Mouse (Mus musculus): ENCODE measurements at regions not wholly inside any gene's neighbourhood (a gene's known extent, or its start where the extent isn't known, plus 50 kb on each side); places are given as distances from the start of the nearest gene placed in this dataset.

- Histone ChIP-seq H3K9ac (no peak overlapping the region), H3K4me2 (replicated peaks) (no peak overlapping the region), H3K4me3 (no peak overlapping the region), H3K27me3 (peaks cover 8% of the 10 kb centered on the region; the same call in 1 of the 2 replicates), H3K4me1 (no peaks in the 10 kb centered on the region), H3K27ac (no peak overlapping the region), H3K36me3 (no peaks in the 10 kb centered on the region), H3K9me3 (0 out of 2 replicates have a peak, but pooled peaks cover 3% of the 10 kb centered on the region)
- WGBS: 51% methylated on average over 6 of the region's 6 CpGs
- no peak for ATAC-seq (ENCODE audit: low FRiP score, low read depth)
Observed at GRCm38 (mm10) chrX:11957011-11957410, 203.1 kb downstream of the Bcor start.

DNA sequence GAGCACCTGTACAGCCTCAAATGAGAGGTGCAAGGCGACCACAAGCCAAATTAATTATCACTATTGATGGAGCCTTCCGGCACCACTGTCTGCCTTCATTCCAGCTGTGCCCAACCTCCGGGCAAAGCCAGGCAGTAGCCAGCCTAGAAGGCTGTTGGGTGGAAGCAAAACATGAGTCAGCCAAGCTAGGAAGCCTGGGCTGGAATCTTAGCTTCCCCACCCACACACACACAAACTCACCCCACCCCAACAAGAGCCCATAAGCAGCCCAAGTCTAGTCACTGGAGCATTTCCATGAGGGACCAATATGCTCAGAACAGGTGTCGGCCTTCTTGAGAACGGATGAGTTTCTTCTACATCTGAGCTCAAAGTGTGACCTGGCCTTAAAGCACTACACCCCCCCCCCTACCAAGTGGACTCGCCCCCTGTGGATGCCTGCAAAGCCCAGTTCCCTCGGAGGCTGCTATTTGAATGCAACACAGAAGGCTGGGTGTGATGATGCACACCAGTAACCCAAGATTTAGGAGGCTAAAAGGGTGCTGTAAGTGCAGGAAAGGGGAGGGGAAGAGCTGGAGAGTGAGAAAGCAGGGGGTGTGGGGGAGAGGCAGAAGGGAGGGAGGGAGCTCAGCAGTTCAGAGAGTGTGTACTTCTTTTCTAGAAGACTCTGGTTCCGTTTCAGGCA is 200.1 kb downstream of the Bcor start:
- peaks cover 11% of the 10 kb centered on the region; the same call in 1 of the 2 replicates for H3K27me3 ChIP-seq
- no peak overlapping the region for H3K9ac ChIP-seq
- H3K36me3 ChIP-seq: no peaks in the 10 kb centered on the region
- H3K9me3 ChIP-seq: no peaks in the 10 kb centered on the region
- H3K4me2 ChIP-seq (replicated peaks): no peak overlapping the region
- no peaks in the 10 kb centered on the region for H3K4me1 ChIP-seq
- ATAC-seq (ENCODE audit: low FRiP score, low read depth): no peak
- H3K4me3 ChIP-seq: no peak overlapping the region
- 72% methylated on average over 8 of the region's 8 CpGs for WGBS
- no peak overlapping the region for H3K27ac ChIP-seq

DNA sequence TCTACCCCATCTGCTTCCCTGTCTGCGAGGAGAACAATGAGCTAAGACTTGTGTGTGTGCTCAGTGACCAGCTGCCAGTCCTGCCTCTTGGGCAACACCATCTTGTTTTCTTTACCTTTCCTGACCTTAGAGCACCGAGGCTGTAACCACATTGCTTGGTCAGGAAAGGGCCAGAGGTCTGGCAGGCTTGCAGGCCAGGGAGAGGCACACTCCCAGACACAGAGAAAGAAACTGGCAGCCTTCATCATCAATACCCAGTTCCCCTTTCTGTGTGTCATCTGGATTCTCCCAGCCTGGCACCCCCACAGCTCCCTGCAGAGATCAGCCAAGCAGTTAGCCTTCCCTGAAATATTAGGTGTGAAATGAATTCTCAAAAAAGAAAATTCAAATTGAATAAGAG is 198.8 kb downstream of the Bcor start:
- WGBS: 28% methylated on average over 2 of the region's 2 CpGs
- Histone ChIP-seq H3K9me3 (no peaks in the 10 kb centered on the region), H3K27me3 (peaks cover 11% of the 10 kb centered on the region; the same call in 1 of the 2 replicates), H3K4me1 (no peaks in the 10 kb centered on the region), H3K4me3 (no peak overlapping the region), H3K9ac (no peak overlapping the region), H3K4me2 (replicated peaks) (no peak overlapping the region), H3K27ac (no peak overlapping the region), H3K36me3 (no peaks in the 10 kb centered on the region)
- ATAC-seq (ENCODE audit: low FRiP score, low read depth): no peak

- Histone ChIP-seq H3K4me3 (no peak overlapping the region), H3K36me3 (no peaks in the 10 kb centered on the region), H3K4me1 (no peaks in the 10 kb centered on the region), H3K27me3 (peaks cover 16% of the 10 kb centered on the region; the same call in 1 of the 2 replicates), H3K27ac (no peak overlapping the region), H3K4me2 (replicated peaks) (no peak overlapping the region), H3K9me3 (no peaks in the 10 kb centered on the region; the same call in 1 of the 2 replicates), H3K9ac (no peak overlapping the region)
- no peak for ATAC-seq (ENCODE audit: low FRiP score, low read depth)
- WGBS: 81% methylated on average over 3 of the region's 3 CpGs
Observed at GRCm38 (mm10) chrX:11964428-11964827, 195.7 kb downstream of the Bcor start.

- H3K9me3 ChIP-seq: no peaks in the 10 kb centered on the region
- no peak overlapping the region for H3K27ac ChIP-seq
- H3K4me1 ChIP-seq: 0 out of 2 replicates have a peak, but pooled peaks cover 8% of the 10 kb centered on the region
- no peak for ATAC-seq (ENCODE audit: low FRiP score, low read depth)
- no peaks in the 10 kb centered on the region for H3K36me3 ChIP-seq
- H3K4me2 ChIP-seq (replicated peaks): no peak overlapping the region
- WGBS: 66% methylated on average over 4 of the region's 4 CpGs
- H3K4me3 ChIP-seq: no peak overlapping the region
- H3K9ac ChIP-seq: no peak overlapping the region
- H3K27me3 ChIP-seq: peaks cover 23% of the 10 kb centered on the region
Observed at GRCm38 (mm10) chrX:11978679-11979078, 181.5 kb downstream of the Bcor start.

DNA sequence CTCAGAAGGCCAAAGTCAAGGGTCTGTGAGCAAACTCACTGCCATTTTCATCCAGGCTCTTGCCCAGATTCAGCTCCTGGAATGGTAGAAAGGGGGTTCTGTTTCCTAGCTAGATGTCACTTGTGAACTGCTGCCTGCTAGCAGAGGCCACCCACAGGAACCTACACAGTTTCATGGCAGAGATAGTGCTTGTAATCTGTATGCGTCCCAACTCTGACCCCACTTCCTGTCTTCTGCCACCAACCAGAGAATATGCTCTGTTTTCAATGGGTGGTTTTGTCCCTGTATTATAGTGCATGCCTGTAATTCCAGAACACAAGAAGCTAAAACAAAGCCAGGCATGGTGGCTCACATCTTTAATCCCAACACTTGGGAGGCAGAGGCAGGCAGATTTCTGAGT is 176.9 kb downstream of the Bcor start:
- no peak for ATAC-seq (ENCODE audit: low FRiP score, low read depth)
- Histone ChIP-seq H3K4me3 (no peak overlapping the region), H3K36me3 (no peaks in the 10 kb centered on the region), H3K4me1 (0 out of 2 replicates have a peak, but pooled peaks cover 8% of the 10 kb centered on the region), H3K27me3 (peaks cover 14% of the 10 kb centered on the region), H3K9me3 (no peaks in the 10 kb centered on the region), H3K9ac (no peak overlapping the region), H3K27ac (no peak overlapping the region), H3K4me2 (replicated peaks) (no peak overlapping the region)
- WGBS: 79% methylated on average over 1 of the region's 1 CpGs
